In genomic region chr4:154929088-154929660, GRCm38 (mm10) we compare ENCODE assay signal across 9 mouse cellular contexts. TPM values are rescaled to one million over a fixed set of nuclear protein-coding genes. Genes with fewer than 3 reads are reported as not detected.
A peak's percentile ranks its signal among the peaks of the same experiment; 100 is the strongest.
DNase-seq lines count a peak whose midpoint lies in the region; ATAC-seq and TF ChIP-seq lines count a peak whose summit lies in the region.
"Had no signal": no experiment of that assay in that cellular context is flagged by ENCODE, and none has a peak within 500 bp of the region (broad histone marks: within the 10 kb centered on the region; RNA-seq: fewer than 3 reads in every experiment).

No protein-coding gene starts in this region.

- H3K9ac ChIP-seq in hindbrain, embryonic 13.5 days, result no peak overlapping the region
- peak overlapping the region; percentile 46; the same call in 1 of the 2 replicates for H3K9ac ChIP-seq in heart, embryonic 11.5 days (ENCODE audit: low read depth, low read length)
- H3K9ac ChIP-seq: midbrain, embryonic 15.5 days had no signal

- peaks cover 47% of the 10 kb centered on the region for H3K4me1 ChIP-seq in hindbrain, embryonic 10.5 days (replicated peaks)
- H3K4me1 ChIP-seq in hindbrain, embryonic 13.5 days (replicated peaks), result peaks cover 14% of the 10 kb centered on the region
- H3K4me1 ChIP-seq in heart, embryonic 11.5 days (ENCODE audit: control insufficient read depth, insufficient read depth, low read length), result peaks cover 13% of the 10 kb centered on the region
- H3K4me1 ChIP-seq in cerebellum, adult 2 months (ENCODE audit: control insufficient read depth, insufficient read depth, low read length), result no peaks in the 10 kb centered on the region
- H3K4me1 ChIP-seq: midbrain, embryonic 15.5 days had no signal

- no peak overlapping the region for H3K4me3 ChIP-seq in hindbrain, embryonic 10.5 days
- H3K4me3 ChIP-seq in hindbrain, embryonic 13.5 days, result no peak overlapping the region
- H3K4me3 ChIP-seq in heart, embryonic 11.5 days (ENCODE audit: low read depth, low read length), result no peak overlapping the region; the same call in 1 of the 2 replicates
- no peak overlapping the region for H3K4me3 ChIP-seq in cerebellum, adult 2 months (replicated peaks; ENCODE audit: insufficient read depth, low read depth, low read length)
- H3K4me3 ChIP-seq: midbrain, embryonic 15.5 days had no signal

- peak overlapping the region; percentile 80 for H3K27ac ChIP-seq in hindbrain, embryonic 10.5 days
- no peak overlapping the region for H3K27ac ChIP-seq in hindbrain, embryonic 13.5 days
- peak overlapping the region; percentile 60 for H3K27ac ChIP-seq in heart, embryonic 11.5 days (ENCODE audit: low read depth, low read length)
- no peak overlapping the region for H3K27ac ChIP-seq in cerebellum, adult 2 months (ENCODE audit: insufficient read depth, low read length)
- H3K27ac ChIP-seq: midbrain, embryonic 15.5 days had no signal

- no peak for TF ChIP-seq CTCF in cerebellum, adult 2 months (IDR thresholded peaks at IDR 0.05; ENCODE audit: borderline replicate concordance, insufficient read depth, low read depth, low read length)

- no peak for ATAC-seq in hindbrain, embryonic 13.5 days (ENCODE audit: low FRiP score)
- ATAC-seq in heart, embryonic 11.5 days (replicated peaks; ENCODE audit: insufficient number of reproducible peaks, low FRiP score, low TSS enrichment), result peak; percentile 83
- ATAC-seq in megakaryocyte-erythroid progenitor cell, adult 5-6 weeks (replicated peaks; ENCODE audit: low FRiP score, low TSS enrichment, poor library complexity, severe bottlenecking), result peak; percentile 39; the same call in 1 of the 2 replicates
- ATAC-seq: midbrain, embryonic 15.5 days had no signal

- DNase-seq in hindbrain, embryonic 10.5 days (ENCODE audit: low spot score), result no peak
- peak; percentile 80 for DNase-seq in adipocyte (ENCODE audit: low spot score)
- no peak for DNase-seq in left cerebral cortex, adult 18-20 months (ENCODE audit: low spot score in 2 of 2)
- no peak for DNase-seq in ovary, postnatal 10 days (ENCODE audit: low spot score)
- DNase-seq in cerebellum, adult 2 months, result no peak

- H3K27me3 ChIP-seq in hindbrain, embryonic 10.5 days (ENCODE audit: insufficient read depth, poor library complexity, severe bottlenecking), result no peaks in the 10 kb centered on the region; the same call in 1 of the 2 replicates
- H3K27me3 ChIP-seq in hindbrain, embryonic 13.5 days, result peaks cover 3% of the 10 kb centered on the region; the same call in 1 of the 2 replicates
- no peaks in the 10 kb centered on the region for H3K27me3 ChIP-seq in heart, embryonic 11.5 days (ENCODE audit: control insufficient read depth, insufficient read depth, low read length)
- no peaks in the 10 kb centered on the region for H3K27me3 ChIP-seq in cerebellum, adult 2 months (ENCODE audit: control insufficient read depth, insufficient read depth, low read length)
- H3K27me3 ChIP-seq: midbrain, embryonic 15.5 days had no signal

- no peak for TF ChIP-seq POLR2A in cerebellum, adult 2 months (IDR thresholded peaks at IDR 0.05; ENCODE audit: borderline replicate concordance, insufficient read depth, low read length)

- no peaks in the 10 kb centered on the region for H3K9me3 ChIP-seq in hindbrain, embryonic 10.5 days
- H3K9me3 ChIP-seq in hindbrain, embryonic 13.5 days, result no peaks in the 10 kb centered on the region
- no peaks in the 10 kb centered on the region for H3K9me3 ChIP-seq in heart, embryonic 11.5 days (replicated peaks; ENCODE audit: control insufficient read depth, low read length)
- H3K9me3 ChIP-seq: midbrain, embryonic 15.5 days had no signal

- H3K36me3 ChIP-seq in hindbrain, embryonic 10.5 days, result no peaks in the 10 kb centered on the region
- no peaks in the 10 kb centered on the region for H3K36me3 ChIP-seq in hindbrain, embryonic 13.5 days
- no peaks in the 10 kb centered on the region for H3K36me3 ChIP-seq in heart, embryonic 11.5 days (ENCODE audit: control insufficient read depth, insufficient read depth, low read length)
- H3K36me3 ChIP-seq: midbrain, embryonic 15.5 days had no signal

- WGBS in hindbrain, embryonic 10.5 days, result 76% methylated on average over 12 of the region's 12 CpGs
- WGBS in hindbrain, embryonic 13.5 days, result 77% methylated on average over 12 of the region's 12 CpGs
- 75% methylated on average over 12 of the region's 12 CpGs for WGBS in heart, embryonic 11.5 days (ENCODE audit: insufficient replicate concordance)
- WGBS in cerebellum, adult 2 months, result 79% methylated on average over 12 of the region's 12 CpGs

- no peak overlapping the region for H3K4me2 ChIP-seq in hindbrain, embryonic 13.5 days
- H3K4me2 ChIP-seq in heart, embryonic 11.5 days, result peak overlapping the region; percentile 57
- H3K4me2 ChIP-seq: midbrain, embryonic 15.5 days had no signal

RNA-seq across cellular contexts. Expression of gene Tnfrsf14, which starts 0.8 kb away (rescaled TPM):
- polyA plus RNA-seq in hindbrain, embryonic 10.5 days (2016; fragmentation: Nextera tagmentation; extraction: Ambion mirVana), result 0.43 and 0.87 TPM in 2 replicates
- polyA plus RNA-seq in hindbrain, embryonic 13.5 days (2015; fragmentation: Nextera tagmentation; extraction: Ambion mirVana), result 0.22 and 0.25 TPM in 2 replicates
- polyA plus RNA-seq in heart, embryonic 11.5 days (2014; fragmentation: Nextera tagmentation; extraction: Ambion mirVana), result 3.0 and 4.4 TPM in 2 replicates
- total RNA-seq in megakaryocyte-erythroid progenitor cell, adult 5-6 weeks (2014; fragmentation: Nextera tagmentation), result 133 and 270 TPM in 2 replicates
- 78.8 and 149 TPM in 2 replicates for total RNA-seq in megakaryocyte-erythroid progenitor cell, adult 5-6 weeks (2017)
- 1 to 10 TPM; 2.0 to 2.1 TPM for total RNA-seq in left cerebral cortex, adult 18-20 months (2021)
- polyA plus RNA-seq in cerebellum, adult 2 months (2012; rRNA removed), result 0.80 and 1.3 TPM in 2 replicates

RNA-seq across cellular contexts. Expression of gene Fam213b, which starts 30.2 kb away (rescaled TPM):
- polyA plus RNA-seq in hindbrain, embryonic 10.5 days (2016; fragmentation: Nextera tagmentation; extraction: Ambion mirVana), result 47.4 and 51.5 TPM in 2 replicates
- polyA plus RNA-seq in hindbrain, embryonic 13.5 days (2015; fragmentation: Nextera tagmentation; extraction: Ambion mirVana), result 44.1 and 48.8 TPM in 2 replicates
- 26.4 and 29.6 TPM in 2 replicates for polyA plus RNA-seq in heart, embryonic 11.5 days (2014; fragmentation: Nextera tagmentation; extraction: Ambion mirVana)
- total RNA-seq in megakaryocyte-erythroid progenitor cell, adult 5-6 weeks (2014; fragmentation: Nextera tagmentation), result 1.6 TPM in 1 of 2 replicates, not detected in the other
- total RNA-seq in megakaryocyte-erythroid progenitor cell, adult 5-6 weeks (2017), result 0.94 and 1.1 TPM in 2 replicates
- 10 to 100 TPM; 67.7 to 70.2 TPM for total RNA-seq in left cerebral cortex, adult 18-20 months (2021)
- 171 and 180 TPM in 2 replicates for polyA plus RNA-seq in cerebellum, adult 2 months (2012; rRNA removed)

RNA-seq across cellular contexts. Expression of gene Hes5, which starts 31.5 kb away (rescaled TPM):
- 534 and 601 TPM in 2 replicates for polyA plus RNA-seq in hindbrain, embryonic 10.5 days (2016; fragmentation: Nextera tagmentation; extraction: Ambion mirVana)
- polyA plus RNA-seq in hindbrain, embryonic 13.5 days (2015; fragmentation: Nextera tagmentation; extraction: Ambion mirVana), result 154 and 185 TPM in 2 replicates
- polyA plus RNA-seq in heart, embryonic 11.5 days (2014; fragmentation: Nextera tagmentation; extraction: Ambion mirVana), result 0.56 TPM in 1 of 2 replicates, not detected in the other
- total RNA-seq in megakaryocyte-erythroid progenitor cell, adult 5-6 weeks (2014; fragmentation: Nextera tagmentation), result not detected in 2 replicates
- not detected in 2 replicates for total RNA-seq in megakaryocyte-erythroid progenitor cell, adult 5-6 weeks (2017)
- 10 to 100 TPM; 35.7 to 36.1 TPM for total RNA-seq in left cerebral cortex, adult 18-20 months (2021)
- 4.6 and 4.8 TPM in 2 replicates for polyA plus RNA-seq in cerebellum, adult 2 months (2012; rRNA removed)

RNA-seq across cellular contexts. Expression of gene Pank4, which starts 34.7 kb away (rescaled TPM):
- 39.9 and 46.5 TPM in 2 replicates for polyA plus RNA-seq in hindbrain, embryonic 10.5 days (2016; fragmentation: Nextera tagmentation; extraction: Ambion mirVana)
- polyA plus RNA-seq in hindbrain, embryonic 13.5 days (2015; fragmentation: Nextera tagmentation; extraction: Ambion mirVana), result 37.4 and 38.1 TPM in 2 replicates
- polyA plus RNA-seq in heart, embryonic 11.5 days (2014; fragmentation: Nextera tagmentation; extraction: Ambion mirVana), result 40.6 and 45.0 TPM in 2 replicates
- 71.5 and 97.3 TPM in 2 replicates for total RNA-seq in megakaryocyte-erythroid progenitor cell, adult 5-6 weeks (2014; fragmentation: Nextera tagmentation)
- 34.6 and 35.9 TPM in 2 replicates for total RNA-seq in megakaryocyte-erythroid progenitor cell, adult 5-6 weeks (2017)
- total RNA-seq in left cerebral cortex, adult 18-20 months (2021), result 10 to 100 TPM; 38.3 to 46.8 TPM
- polyA plus RNA-seq in cerebellum, adult 2 months (2012; rRNA removed), result 84.6 and 85.5 TPM in 2 replicates

RNA-seq across cellular contexts. Expression of gene Mmel1, which starts 59.8 kb away (rescaled TPM):
- polyA plus RNA-seq in hindbrain, embryonic 10.5 days (2016; fragmentation: Nextera tagmentation; extraction: Ambion mirVana), result 0.31 and 0.68 TPM in 2 replicates
- polyA plus RNA-seq in hindbrain, embryonic 13.5 days (2015; fragmentation: Nextera tagmentation; extraction: Ambion mirVana), result 0.13 and 0.25 TPM in 2 replicates
- 0.23 and 0.82 TPM in 2 replicates for polyA plus RNA-seq in heart, embryonic 11.5 days (2014; fragmentation: Nextera tagmentation; extraction: Ambion mirVana)
- 5.5 TPM in 1 of 2 replicates, not detected in the other for total RNA-seq in megakaryocyte-erythroid progenitor cell, adult 5-6 weeks (2014; fragmentation: Nextera tagmentation)
- total RNA-seq in megakaryocyte-erythroid progenitor cell, adult 5-6 weeks (2017), result 0.46 and 0.94 TPM in 2 replicates
- total RNA-seq in left cerebral cortex, adult 18-20 months (2021), result under 1 TPM; 0.60 to 0.70 TPM
- 2.7 and 3.3 TPM in 2 replicates for polyA plus RNA-seq in cerebellum, adult 2 months (2012; rRNA removed)

Comparison
In these comparisons a context has a peak if more than half of its experiments do, and no peak if none do; other contexts are left out.
1. H3K27ac ChIP-seq: peak in hindbrain, embryonic 10.5 days (single experiment) and heart, embryonic 11.5 days (single experiment); none in hindbrain, embryonic 13.5 days (single experiment) and cerebellum, adult 2 months (single experiment).
2. RNA of gene Hes5, which starts 31.5 kb away (polyA plus RNA-seq): 534 to 601 TPM in hindbrain, embryonic 10.5 days and 154 to 185 TPM in hindbrain, embryonic 13.5 days; 4.6 to 4.8 TPM in cerebellum, adult 2 months and 0.56 TPM in heart, embryonic 11.5 days; every median in the first group is over 10 times any median in the second.